Comparison of ENCODE assay signal across 8 mouse cellular contexts in genomic region chr16:32430474-32431046, GRCm38 (mm10). TPM values are rescaled to one million over a fixed set of nuclear protein-coding genes. Genes with fewer than 3 reads are reported as not detected.
DNase-seq lines count a peak whose midpoint lies in the region; ATAC-seq lines count a peak whose summit lies in the region.

Gene Pcyt1a, plus strand, starts transcription at chr16:32430921.

- ATAC-seq in hindbrain, embryonic 14.5 days (ENCODE audit: low FRiP score) = peak; percentile 99

- whole genome bisulfite sequencing in hindbrain, embryonic 14.5 days = under 1% methylated on average over 54 of the region's 54 CpGs

- H3K4me1 ChIP-seq in hindbrain, embryonic 14.5 days (replicated peaks; ENCODE audit: control insufficient read depth, insufficient read depth, low read length) = peaks cover 16% of the 10 kb centered on the region

- H3K36me3 ChIP-seq in hindbrain, embryonic 14.5 days (replicated peaks; ENCODE audit: control insufficient read depth, insufficient read depth) = no peaks in the 10 kb centered on the region

- peak within 1 kb of the TSS; percentile 91 for H3K27ac ChIP-seq in hindbrain, embryonic 14.5 days

- no peaks in the 10 kb centered on the region for H3K27me3 ChIP-seq in hindbrain, embryonic 14.5 days (ENCODE audit: control insufficient read depth, insufficient read depth, low read length)

- no peaks in the 10 kb centered on the region for H3K9me3 ChIP-seq in hindbrain, embryonic 14.5 days (ENCODE audit: control insufficient read depth, low read length)

- H3K4me3 ChIP-seq in hindbrain, embryonic 14.5 days (replicated peaks; ENCODE audit: low read length) = peak within 1 kb of the TSS; percentile 89

- DNase-seq in WW6 (ENCODE audit: low read depth, low spot score) = peak; percentile 84
- DNase-seq in cerebellum, postnatal 36 days = peak; percentile 88 to 90
- peak; percentile 88 to 92 for DNase-seq in frontal cortex, postnatal 36 days (ENCODE audit: low spot score in 2 of 2)
- DNase-seq in hindbrain, embryonic 14.5 days (ENCODE audit: low spot score) = peak; percentile 87
- peak; percentile 88 for DNase-seq in layer of hippocampus, postnatal 36 days
- DNase-seq in lung, postnatal 25 days (ENCODE audit: low spot score) = peak; percentile 91
- peak; percentile 81 for DNase-seq in retina, adult 2 months (ENCODE audit: low read depth, low spot score)
- peak; percentile 82 for DNase-seq in thymus, postnatal 25 days

- H3K9ac ChIP-seq in hindbrain, embryonic 14.5 days = peak within 1 kb of the TSS; percentile 89

- peak within 1 kb of the TSS; percentile 87 for H3K4me2 ChIP-seq in hindbrain, embryonic 14.5 days (replicated peaks)

RNA-seq across cellular contexts. Expression of gene Pcyt1a, which starts in this region (rescaled TPM):
- polyA plus RNA-seq in hindbrain, embryonic 14.5 days (2014; fragmentation: Nextera tagmentation; extraction: Ambion mirVana) = 53.1 and 54.5 TPM in 2 replicates
- total RNA-seq in layer of hippocampus, postnatal 36 days (2021) = 10 to 100 TPM; 35.0 to 38.6 TPM

Comparison
In these comparisons a context has a peak if more than half of its experiments do, and no peak if none do; other contexts are left out.
1. Peak in every context shown above with its lines: DNase-seq, ATAC-seq, H3K4me3 ChIP-seq and H3K27ac ChIP-seq.